Mouse (Mus musculus) retina, postnatal 7 days (tissue): ENCODE data around the gene Scg3.
"Not testable (repeated sequence)": the region's sequence is repeated elsewhere in the genome, so short reads cannot be mapped to it uniquely, and the experiment has no call there.

Source experiments
- DNase-seq: peaks from one replicate; pipeline ENCODE4 v3.0.0-alpha.2; 2012; ENCODE audit warnings: low read depth, low spot score

The Scg3 gene

DNA sequence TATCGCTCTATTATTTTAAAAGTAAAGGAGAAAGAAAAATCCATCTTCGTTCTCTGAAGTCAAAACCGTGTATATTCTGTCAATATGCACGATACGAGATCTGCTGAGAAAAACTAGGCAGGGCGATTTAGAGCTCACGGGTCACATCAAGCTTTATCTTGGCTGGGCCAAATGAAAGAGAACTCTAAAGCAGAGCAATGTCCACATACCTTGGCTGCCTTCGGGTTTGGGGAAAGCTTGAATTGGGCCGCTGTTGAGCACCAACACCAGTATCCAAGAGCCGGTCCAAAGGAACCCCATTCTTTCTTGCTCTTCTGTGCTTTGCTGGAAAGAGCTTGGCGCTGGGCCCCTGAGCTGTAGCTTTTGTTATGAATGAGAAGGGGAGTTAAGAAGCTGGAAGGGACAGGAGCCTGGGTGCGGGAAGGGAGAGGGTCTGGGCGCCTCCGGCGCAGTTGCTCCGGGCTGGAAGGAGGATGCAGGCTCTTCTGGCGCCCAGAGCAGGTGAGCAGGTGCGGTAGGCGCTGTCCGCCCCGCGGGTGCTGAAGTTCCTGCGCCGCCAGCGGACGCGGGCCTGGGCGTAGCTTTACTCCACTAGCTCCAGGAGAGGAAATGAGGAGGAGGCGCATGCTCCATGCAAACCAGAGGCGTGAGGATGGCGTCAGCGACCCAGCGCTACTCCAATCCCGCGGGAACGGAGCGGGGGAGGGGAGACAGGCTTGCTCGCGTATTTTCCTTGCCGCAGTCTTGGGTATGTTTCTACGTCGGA lies at the start of gene Scg3:
TSS of gene Scg3 (minus strand) at position 631 of the 766 bp plus-strand sequence.
- peak; percentile 80 for DNase-seq

DNA sequence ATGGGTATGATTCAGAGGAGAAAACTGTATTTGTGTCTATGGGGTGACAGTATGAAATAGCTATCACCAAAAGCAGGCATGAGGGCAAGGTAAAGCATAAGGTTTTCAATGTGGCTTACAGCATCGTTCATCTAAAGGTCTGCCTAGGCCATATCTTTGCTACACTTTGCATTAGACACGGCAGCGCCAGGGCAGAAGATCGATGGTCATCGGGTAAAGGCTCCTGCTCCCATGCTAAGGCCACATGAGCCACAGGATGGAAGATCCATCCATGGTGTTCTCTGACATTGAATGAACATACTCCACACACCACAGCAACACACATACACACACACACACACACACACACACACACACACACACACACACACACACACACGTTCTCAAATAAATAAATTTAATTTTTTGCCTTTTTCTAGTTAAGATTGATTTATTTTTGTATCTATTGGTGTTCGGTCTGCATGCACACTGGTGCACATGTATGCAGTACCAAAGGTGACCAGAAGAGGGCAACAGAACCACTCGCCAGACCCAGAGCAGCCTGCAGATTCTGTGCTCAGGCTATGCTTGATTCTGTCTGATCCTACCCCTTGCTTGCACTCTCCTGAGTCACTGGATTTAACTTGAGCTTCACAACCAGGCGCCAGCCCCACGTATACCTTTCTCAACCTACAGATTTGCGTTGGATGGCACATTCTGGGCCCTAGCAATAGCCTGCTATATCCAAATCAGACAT lies 36.3 kb upstream of the Scg3 start:
- DNase-seq = peak; percentile 50

DNA sequence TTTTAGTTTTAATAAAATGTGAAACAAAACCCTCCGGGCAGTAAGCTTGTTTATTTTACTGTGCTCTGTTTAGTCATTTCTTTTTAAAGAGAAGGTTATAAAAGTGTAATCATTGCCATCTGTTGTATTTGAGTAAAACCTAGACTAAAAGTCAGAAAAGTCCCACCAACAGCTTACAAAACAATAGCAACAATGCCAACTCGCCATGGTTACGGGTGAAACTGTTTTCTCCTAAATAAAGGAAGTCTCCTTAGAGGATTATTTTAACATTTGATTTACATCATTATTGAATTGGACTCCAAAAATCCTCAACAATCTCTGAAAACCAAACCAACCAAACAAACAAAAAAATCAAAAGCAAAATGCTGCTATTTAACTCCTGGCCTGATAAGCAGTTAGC lies 35.6 kb upstream of the Scg3 start:
- no peak for DNase-seq

DNA sequence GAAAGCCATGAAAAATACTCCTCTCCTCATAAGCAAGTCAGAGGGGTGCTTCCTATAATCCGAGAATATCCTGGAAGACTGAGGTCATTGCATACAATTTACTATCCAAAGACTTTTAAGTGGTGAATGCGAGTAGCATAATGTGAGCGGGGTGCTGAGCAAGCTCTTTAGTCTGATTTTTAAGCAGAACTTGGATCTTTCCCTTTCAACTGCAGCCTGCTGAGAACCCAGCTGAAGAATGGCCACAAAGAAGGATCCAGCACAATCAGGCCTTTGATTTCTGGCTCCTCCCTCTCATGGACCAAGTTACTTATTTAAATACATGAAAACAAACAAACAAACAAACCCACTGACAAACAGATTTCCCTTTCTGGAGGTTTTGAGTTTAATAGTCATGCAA lies 916 bp upstream of the Scg3 start:
- no peak for DNase-seq

DNA sequence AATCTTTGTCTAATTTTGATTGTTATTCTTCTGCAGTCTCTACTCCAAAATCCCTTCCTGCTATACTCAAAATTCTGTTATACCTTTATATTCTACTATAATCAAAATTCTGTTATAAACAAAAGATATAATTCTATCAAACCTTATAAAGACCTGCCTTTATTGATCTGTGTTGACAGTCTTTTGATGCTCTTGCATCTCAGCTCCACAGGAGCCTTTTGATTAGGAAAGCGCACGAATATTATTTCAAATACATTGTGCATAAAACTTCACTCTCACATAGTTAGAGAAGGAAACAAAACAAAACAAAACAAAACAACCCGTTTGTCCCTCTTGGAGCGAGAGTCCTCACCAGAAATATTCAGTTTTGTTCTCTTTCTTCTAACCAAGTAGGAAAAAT lies 436 bp upstream of the Scg3 start:
- no peak for DNase-seq

DNA sequence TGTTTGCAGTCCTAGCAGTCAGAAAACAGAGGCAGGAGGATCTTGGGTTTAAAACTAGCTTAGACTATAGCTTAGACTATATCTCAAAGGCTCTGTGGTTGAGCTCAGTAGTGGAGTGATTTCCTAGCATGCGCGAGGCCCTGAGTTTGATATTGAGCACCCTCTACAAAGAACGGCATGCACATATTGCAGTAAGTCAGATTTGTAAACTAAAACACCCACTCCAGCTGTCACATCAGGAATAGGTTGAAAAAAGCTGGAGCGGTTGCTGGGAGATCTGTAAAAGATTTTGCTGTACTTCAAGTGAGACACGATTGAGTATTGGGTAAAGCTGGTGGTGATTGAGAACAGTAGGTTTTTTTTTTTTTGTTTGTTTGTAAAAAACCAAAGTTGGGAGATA lies 3.2 kb downstream of the Scg3 start:
- no peak for DNase-seq

DNA sequence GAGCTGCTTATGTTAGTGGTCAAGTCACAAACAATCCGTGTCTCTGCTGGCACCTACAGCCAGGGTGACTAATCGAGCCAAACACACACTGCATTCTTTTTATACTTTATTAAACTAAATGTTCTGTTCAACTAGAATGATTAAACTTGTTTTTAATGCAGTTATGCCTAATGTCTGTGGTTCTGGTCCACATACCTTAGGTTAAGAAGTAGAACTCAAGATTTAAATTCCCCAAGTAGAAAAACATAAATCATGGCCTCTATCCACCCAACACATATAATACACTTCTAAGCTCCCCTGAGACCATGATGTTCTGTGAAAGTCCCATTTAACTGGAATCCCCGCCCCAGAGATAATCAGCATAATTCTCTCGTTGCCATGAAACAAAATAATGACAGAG lies 4.2 kb downstream of the Scg3 start:
- DNase-seq = no peak

DNA sequence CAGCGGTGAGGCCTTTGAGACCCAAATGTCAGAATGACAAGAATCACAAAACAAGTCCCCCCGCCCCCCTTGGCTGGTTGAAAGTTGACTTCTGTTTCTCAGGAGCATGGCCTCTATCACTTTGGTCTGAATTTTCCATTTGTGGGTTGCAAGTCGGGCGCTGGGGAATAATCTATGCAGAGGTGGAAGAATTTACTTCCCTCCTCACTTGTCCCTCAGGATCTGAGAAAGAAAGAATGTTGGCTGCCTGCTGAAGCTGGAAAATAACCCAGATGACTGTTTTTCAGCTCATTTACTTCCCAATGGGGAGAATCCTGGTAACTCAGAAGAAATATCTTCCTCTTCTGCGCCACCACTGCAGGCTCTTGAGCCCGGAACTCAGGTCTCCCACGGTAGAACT lies 5.5 kb downstream of the Scg3 start:
- no peak for DNase-seq

DNA sequence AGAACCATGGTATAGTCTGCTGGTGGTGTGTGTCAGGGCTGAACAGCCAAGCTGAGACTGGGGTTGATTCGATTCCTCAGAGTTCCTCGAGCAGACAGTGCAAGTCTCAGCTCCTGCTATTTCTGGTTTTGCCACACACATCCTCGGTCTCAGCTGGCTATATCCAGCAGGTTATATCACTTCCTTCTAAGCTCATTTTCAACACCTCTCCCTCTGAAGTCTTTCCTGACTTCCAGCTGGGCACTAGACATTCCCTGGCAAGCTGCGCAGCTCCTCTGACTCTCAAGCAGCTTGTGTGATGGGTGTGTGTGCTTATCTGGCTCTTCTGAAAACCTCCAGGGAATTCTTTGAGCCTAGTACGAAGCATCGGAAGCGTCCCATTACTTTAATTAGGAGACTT lies 7.6 kb downstream of the Scg3 start:
- DNase-seq = no peak

DNA sequence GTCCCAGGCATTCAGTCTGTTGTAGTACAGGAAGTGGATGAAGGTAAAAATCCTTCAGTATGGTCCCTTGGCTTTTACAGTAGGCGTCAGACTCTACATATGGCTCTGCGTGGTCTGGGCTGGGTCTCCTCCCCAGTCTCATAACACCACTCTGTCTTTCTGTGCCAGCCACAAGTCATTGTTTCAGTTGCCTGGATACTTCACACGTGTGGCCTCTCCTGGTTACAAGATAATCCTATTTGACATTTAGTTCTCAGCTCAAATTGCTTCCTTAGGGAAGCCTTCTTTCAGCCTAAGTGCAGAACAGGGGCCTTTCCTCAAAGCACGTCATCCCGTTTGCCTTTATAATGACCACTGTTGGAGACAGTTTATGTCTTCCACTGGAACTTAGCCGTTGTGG lies 11.1 kb downstream of the Scg3 start:
- no peak for DNase-seq

DNA sequence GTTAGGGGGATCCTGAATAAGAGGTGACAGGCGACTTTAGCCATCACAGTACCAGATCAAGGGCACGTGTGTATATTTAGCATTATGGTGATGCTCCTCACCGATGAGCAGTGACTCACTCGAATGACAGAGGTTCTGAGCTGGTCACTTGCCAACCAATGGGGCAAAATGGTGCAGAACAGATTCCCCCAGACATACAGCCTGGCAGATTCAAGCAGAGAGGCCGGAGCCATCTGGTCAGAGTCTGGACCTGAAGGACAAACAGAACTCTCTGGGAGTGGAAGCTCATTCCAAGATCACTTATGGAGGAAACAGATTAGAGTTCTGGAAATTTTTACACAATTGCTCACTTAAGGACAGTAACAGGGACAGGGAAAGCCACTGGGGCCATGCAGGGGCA lies 17.2 kb downstream of the Scg3 start:
- DNase-seq = no peak

DNA sequence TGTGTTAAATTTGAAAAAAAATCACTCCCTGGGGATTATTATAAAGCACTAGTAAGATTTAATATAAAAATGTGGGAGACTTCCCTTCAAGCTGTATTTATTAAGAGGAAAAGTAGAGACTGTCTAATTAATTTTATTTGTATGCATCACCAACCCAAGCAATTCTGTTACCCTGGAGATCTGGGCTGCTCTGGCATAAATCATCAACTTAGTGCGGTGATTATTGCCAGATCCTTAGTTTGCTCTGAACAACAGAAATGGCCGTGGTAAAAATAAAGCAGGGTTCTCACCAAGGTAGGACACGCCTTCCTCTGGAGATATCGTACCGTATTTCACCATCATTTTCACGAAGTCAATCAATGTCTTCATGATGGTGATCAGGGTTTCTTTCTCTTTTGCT lies 18.5 kb downstream of the Scg3 start:
- no peak for DNase-seq

DNA sequence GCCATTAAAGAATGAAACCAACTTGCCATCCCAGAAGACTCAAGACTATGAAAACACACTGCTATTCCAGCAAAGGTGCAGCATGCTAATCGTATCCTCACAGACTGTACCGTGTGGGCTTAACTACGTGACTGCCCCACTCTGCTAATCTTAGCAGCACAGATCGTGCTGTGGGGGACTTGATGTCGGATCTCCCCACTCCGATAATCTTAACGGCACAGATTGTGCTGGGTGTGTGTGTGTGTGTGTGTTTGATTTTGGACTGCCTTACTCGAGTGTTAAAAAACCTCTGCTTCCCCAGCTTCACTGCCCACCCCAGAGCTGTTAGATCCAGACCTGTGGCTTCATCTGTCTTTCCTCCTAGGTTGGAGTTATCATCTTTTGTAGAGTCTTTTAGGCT lies 22.9 kb downstream of the Scg3 start:
- DNase-seq = no peak

DNA sequence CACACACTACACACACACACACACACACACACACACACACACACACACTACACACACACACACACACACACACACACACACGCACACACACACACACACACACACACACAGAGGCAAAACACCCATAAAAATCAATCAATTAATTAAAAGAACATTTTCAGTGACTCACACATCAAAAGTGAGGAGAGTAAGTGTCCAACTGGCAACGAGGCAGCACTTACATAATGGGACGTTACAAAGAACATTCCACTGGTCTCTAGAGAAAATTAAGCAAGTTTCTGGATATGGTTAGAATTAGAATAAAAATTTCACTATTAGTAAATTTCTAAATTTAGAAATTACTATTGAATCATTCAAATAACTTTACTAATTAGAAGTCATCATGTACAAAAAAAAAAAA lies 27.4 kb downstream of the Scg3 start:
- DNase-seq = not testable (repeated sequence)

DNA sequence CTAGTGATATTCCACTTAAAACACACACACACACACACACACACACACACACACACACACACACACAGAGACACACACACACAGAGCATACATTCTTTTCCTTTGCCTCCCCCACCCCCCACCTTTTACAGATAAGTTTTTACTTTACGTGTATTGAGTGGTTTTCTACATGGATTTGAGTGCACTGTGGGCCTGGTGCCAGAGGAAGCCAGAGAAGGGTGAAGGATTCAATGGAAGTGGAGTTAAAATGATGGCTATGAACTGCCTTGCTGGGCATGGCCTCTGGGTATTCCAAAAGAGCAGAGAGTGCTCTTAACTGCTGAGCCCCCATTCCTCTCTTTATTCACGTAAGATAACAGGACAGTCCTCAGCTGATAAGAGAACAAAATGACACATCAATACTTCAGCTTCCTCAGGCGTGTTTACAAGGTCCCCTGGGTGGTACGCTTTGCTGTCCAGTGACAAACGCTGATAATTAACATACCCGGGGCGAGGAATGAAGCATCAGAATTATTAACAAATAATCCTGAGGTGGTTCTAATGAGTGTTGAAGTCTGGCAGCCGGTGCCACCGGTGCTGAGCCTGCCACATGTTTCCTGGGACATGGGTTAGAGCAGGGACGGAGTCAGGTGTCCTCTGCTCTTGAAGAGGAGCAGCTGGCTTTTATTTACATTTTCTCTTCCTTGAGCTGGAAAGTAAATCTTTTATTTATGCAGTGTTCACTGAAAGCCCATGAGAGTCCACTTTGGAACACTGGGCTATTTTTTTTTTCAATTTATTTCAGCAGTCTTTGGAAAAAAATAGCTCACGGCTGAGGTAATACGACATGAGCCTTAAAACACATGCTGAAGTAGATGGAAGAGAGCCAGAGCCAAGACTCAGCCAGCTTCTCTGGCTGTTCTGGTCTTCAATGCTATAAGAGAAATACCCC lies 29.6 kb downstream of the Scg3 start:
- no peak for DNase-seq

DNA sequence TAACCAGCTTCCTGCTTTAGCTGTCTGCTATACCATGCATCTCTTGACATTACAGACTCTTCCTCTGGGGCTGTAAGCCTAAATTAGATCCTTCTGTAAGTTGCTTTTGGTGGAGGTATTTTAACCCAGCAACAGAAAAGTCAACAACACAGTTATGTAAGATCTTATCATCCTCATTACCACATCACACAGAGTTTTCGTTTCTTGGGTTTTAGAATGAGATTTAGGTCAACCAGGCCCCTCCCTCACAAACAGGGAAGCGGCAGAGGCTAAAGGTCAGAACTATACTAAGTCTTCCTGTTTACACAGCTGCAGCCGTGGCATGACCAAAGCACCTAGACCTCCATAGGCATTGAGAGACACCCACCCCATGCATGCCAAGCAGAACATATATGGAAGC lies 38.5 kb downstream of the Scg3 start:
- DNase-seq = no peak

DNA sequence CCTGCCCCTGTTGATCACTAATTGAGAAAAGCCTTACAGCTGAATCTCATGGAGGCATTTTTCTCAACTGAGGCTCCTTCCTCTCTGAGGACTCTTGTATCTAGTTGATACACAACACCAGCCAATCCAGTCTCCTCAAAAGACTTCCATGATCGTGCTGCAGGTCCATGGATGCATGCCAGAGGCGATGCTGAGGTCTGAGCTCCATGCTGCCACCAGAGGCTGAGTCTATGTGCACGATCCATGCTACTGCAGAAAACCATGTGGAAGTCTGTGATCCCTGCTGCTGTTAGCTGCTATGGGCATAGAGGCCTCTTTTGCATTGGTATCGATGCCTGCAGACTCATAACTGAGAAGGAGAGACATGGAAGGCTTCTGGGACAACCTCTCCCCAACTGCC lies 49.6 kb downstream of the Scg3 start:
- DNase-seq = no peak

DNA sequence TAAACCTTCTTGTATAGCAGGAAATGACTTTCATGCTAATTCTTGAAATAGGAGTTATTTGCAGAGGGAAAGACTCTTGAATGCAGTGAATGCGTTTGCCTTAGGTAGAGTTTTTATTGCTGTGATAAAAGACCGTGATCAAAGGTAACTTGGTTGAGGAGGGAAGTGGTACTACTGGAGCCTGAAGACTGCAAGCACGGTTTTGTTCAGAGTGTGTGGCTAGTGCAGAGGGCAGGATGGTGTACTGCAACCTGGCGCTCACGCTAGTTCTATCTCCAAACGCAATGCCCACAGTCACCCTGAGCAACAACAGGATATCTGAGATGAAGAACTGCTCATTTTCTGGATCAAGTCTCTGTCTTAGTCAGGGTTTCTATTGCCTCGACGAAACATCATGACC lies 50.3 kb downstream of the Scg3 start:
- no peak for DNase-seq

DNA sequence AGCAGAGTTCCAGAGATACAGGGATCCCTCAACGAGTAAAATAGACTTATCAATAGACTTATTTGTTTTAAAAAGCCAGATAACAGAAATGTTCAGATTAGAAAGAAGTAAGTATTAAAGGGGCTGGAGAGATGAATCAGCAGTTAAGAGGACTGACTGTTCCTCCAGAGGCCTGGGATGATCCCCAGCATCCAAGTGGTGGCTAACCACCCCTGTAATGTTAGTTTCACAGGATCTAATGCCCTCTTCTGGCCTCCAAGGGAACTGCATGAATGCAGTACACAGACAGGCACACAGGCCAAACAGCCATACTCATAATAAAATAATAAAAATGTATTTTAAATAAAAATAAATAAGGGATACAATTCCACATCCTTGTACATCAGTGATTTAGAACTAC lies 51.0 kb downstream of the Scg3 start:
- DNase-seq = peak; percentile 28

DNA sequence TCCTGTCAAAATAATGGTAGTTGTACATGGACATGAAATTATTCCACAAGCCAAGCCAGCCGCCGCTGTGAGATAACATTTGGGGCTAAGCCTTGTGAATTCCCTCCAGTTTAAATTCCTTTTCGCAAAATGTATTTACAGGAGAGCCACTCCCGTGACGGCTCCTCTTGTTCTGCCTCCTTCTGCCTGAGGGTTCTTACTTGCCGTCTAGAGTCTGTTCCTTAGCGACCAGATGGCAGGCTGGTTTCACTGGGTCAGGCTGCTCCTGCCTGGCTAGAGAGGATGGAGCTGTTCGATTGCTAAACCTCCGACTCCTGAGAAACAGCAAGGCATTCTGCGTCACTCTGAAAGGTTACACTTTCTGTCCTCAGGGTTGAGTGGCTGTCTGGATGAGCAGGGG lies 51.7 kb downstream of the Scg3 start:
- no peak for DNase-seq

DNA sequence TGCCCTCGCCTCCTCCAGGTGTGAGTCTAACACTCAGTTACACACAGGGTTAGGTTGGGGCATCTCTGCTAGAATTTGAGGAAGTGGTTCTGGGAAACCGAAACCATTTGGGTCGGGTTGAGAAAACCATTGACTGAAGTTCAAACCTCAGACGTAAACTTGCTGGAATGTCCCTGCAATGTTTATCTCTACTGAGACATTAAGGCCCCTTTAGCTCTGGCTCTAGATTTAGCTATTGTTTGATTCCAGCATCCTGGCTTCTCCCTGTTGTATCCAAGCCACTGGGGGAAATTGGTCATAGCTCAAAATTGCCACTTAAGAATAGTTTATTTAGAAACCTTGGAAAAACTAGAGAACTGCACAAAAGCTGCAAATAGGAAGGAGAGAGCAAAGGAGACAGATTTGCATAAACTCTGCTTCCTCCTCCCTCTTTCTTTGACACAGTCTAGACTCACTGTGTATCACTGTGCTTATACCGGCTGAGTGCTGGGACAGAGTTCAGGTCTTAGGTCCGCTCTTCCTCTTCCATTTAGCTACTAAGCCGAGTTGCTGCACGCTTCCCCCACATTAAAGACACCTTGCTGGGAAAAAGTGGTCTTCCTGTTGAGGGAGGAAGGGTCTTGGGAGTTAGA lies 52.9 kb downstream of the Scg3 start:
- DNase-seq = no peak

DNA sequence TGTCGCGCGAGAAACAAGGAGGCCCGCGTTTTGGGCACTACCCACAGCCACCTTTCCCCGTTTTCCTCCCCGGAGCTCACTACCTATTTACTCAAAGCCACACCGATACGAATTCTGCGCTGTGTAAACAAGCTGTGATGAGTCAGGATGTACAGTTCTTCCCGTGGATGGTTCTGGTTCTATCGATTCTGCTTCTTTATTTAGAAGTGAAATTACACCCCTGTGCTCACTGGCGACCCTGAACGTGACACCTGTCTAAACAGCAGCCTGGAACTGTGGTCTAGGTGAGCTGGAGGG lies 57.6 kb downstream of the Scg3 start:
- DNase-seq = peak; percentile 19
